Comparison of ENCODE assay signal across 9 mouse cellular contexts in genomic region chrX:138170146-138170545, GRCm38 (mm10). TPM values are rescaled to one million over a fixed set of nuclear protein-coding genes. Genes with fewer than 3 reads are reported as not detected.
DNase-seq lines count a peak whose midpoint lies in the region; ATAC-seq and TF ChIP-seq lines count a peak whose summit lies in the region.
"Had no signal": no experiment of that assay in that cellular context is flagged by ENCODE, and none has a peak within 500 bp of the region (broad histone marks: within the 10 kb centered on the region; RNA-seq: fewer than 3 reads in every experiment).

No protein-coding gene starts in this region.

- ATAC-seq in kidney, postnatal 0 days (replicated peaks; ENCODE audit: low FRiP score, low read depth): no peak
- ATAC-seq in embryonic facial prominence, embryonic 11.5 days (replicated peaks; ENCODE audit: insufficient number of reproducible peaks, low FRiP score, low TSS enrichment, low read depth): no peak

- 15% methylated on average over 3 of the region's 3 CpGs for WGBS in kidney, postnatal 0 days
- 13% methylated on average over 3 of the region's 3 CpGs for WGBS in embryonic facial prominence, embryonic 11.5 days

- H3K4me1 ChIP-seq in kidney, postnatal 0 days (replicated peaks; ENCODE audit: insufficient read depth, low read length): no peaks in the 10 kb centered on the region
- H3K4me1 ChIP-seq in embryonic facial prominence, embryonic 11.5 days (ENCODE audit: control insufficient read depth, insufficient read depth, low read length): no peaks in the 10 kb centered on the region
- H3K4me1 ChIP-seq: limb, embryonic 15.5 days had no signal

- no peak overlapping the region for H3K4me3 ChIP-seq in kidney, postnatal 0 days (replicated peaks; ENCODE audit: low read depth, low read length)
- H3K4me3 ChIP-seq in embryonic facial prominence, embryonic 11.5 days (ENCODE audit: low read depth, low read length): no peak overlapping the region
- H3K4me3 ChIP-seq: limb, embryonic 15.5 days had no signal

- TF ChIP-seq CTCF in kidney, postnatal 0 days (IDR thresholded peaks at IDR 0.05; ENCODE audit: low read depth): peak; percentile 69

- H3K9ac ChIP-seq in kidney, postnatal 0 days (ENCODE audit: low read depth, low read length): no peak overlapping the region
- no peak overlapping the region for H3K9ac ChIP-seq in embryonic facial prominence, embryonic 11.5 days (replicated peaks; ENCODE audit: low read length)
- H3K9ac ChIP-seq: limb, embryonic 15.5 days had no signal

- H3K27ac ChIP-seq in kidney, postnatal 0 days: no peak overlapping the region
- H3K27ac ChIP-seq in embryonic facial prominence, embryonic 11.5 days (replicated peaks; ENCODE audit: low read depth, low read length): no peak overlapping the region
- H3K27ac ChIP-seq: limb, embryonic 15.5 days had no signal

- no peaks in the 10 kb centered on the region for H3K27me3 ChIP-seq in kidney, postnatal 0 days (ENCODE audit: insufficient read depth, low read length)
- H3K27me3 ChIP-seq in embryonic facial prominence, embryonic 11.5 days (ENCODE audit: control insufficient read depth, insufficient read depth, low read length): no peaks in the 10 kb centered on the region
- H3K27me3 ChIP-seq: limb, embryonic 15.5 days had no signal

- H3K36me3 ChIP-seq in kidney, postnatal 0 days (ENCODE audit: insufficient read depth, low read length): no peaks in the 10 kb centered on the region
- H3K36me3 ChIP-seq in embryonic facial prominence, embryonic 11.5 days (replicated peaks; ENCODE audit: control insufficient read depth, insufficient read depth, low read depth, low read length): no peaks in the 10 kb centered on the region
- H3K36me3 ChIP-seq: limb, embryonic 15.5 days had no signal

- H3K9me3 ChIP-seq in kidney, postnatal 0 days (replicated peaks; ENCODE audit: low read length): no peaks in the 10 kb centered on the region
- no peaks in the 10 kb centered on the region for H3K9me3 ChIP-seq in embryonic facial prominence, embryonic 11.5 days (replicated peaks; ENCODE audit: control insufficient read depth, low read length)
- H3K9me3 ChIP-seq: limb, embryonic 15.5 days had no signal

- peak; percentile 46 for DNase-seq in kidney, postnatal 0 days (ENCODE audit: low spot score)
- DNase-seq in kidney, adult 8-10 months: no peak
- DNase-seq in 3T3-L1 (ENCODE audit: low read depth, low spot score): peak; percentile 36
- DNase-seq in A20 (ENCODE audit: low read depth, low spot score): peak; percentile 42
- DNase-seq in embryonic facial prominence, embryonic 11.5 days (ENCODE audit: low spot score): peak; percentile 66
- DNase-seq in spleen, adult 18-20 months: no peak
- no peak for DNase-seq in c-Kit-positive CD71-positive TER-119-positive erythroid progenitor cells, embryonic 14.5 days (ENCODE audit: low spot score)
- DNase-seq: gastrocnemius, postnatal 25 days had no signal

- H3K4me2 ChIP-seq in kidney, postnatal 0 days (ENCODE audit: low read length): no peak overlapping the region
- H3K4me2 ChIP-seq in embryonic facial prominence, embryonic 11.5 days (ENCODE audit: low read depth, low read length): no peak overlapping the region
- H3K4me2 ChIP-seq: limb, embryonic 15.5 days had no signal

RNA-seq across cellular contexts. Expression of gene Tex13a, which starts 39.2 kb away (rescaled TPM):
- polyA plus RNA-seq in kidney, postnatal 0 days (2015; fragmentation: Nextera tagmentation; extraction: Ambion mirVana): not detected in 2 replicates
- not detected in 2 replicates for polyA plus RNA-seq in embryonic facial prominence, embryonic 11.5 days (2014; fragmentation: Nextera tagmentation; extraction: Ambion mirVana)
- polyA plus RNA-seq: limb, embryonic 15.5 days had no signal

Comparison
In these comparisons a context has a peak if more than half of its experiments do, and no peak if none do; other contexts are left out.
1. DNase-seq: peak in kidney, postnatal 0 days (single experiment), 3T3-L1 (single experiment), A20 (single experiment) and embryonic facial prominence, embryonic 11.5 days (single experiment); none in kidney, adult 8-10 months (0 of 2), spleen, adult 18-20 months (0 of 2) and c-Kit-positive CD71-positive TER-119-positive erythroid progenitor cells, embryonic 14.5 days (single experiment).